Mouse (Mus musculus): ENCODE measurements at regions not wholly inside any gene's neighbourhood (a gene's known extent, or its start where the extent isn't known, plus 50 kb on each side); places are given as distances from the start of the nearest gene placed in this dataset.
"Not testable (repeated sequence)": the region's sequence is repeated elsewhere in the genome, so short reads cannot be mapped to it uniquely, and the experiment has no call there.

DNA sequence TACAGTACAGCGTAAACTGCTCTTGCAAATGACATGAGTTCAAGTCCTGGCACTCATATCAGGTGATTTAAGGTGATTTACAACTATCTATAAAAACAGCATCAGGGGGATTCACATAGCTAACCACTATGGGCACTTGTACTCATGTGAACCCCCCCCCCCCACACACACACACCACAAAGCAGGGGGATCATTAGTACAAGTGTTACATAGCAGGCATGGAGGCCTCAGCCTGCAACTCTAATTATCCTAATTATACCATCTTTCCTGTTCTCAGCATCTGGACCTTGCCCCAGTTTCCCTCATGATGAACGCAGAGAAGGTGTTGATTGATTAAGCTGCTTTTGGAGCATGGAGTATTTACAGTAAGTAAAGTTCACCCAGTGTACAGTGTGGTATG is 773.5 kb downstream of the Trib2 start:
- Histone ChIP-seq H3K9ac (ENCODE audit: insufficient read depth, low read depth) (no peak overlapping the region), H3K9me3 (replicated peaks; ENCODE audit: low read length) (no peaks in the 10 kb centered on the region), H3K4me1 (ENCODE audit: control insufficient read depth in 1 of 2, insufficient read depth in 2 of 2) (no peaks in the 10 kb centered on the region), H3K27me3 (replicated peaks) (no peaks in the 10 kb centered on the region), H3K4me3 (replicated peaks in 1 of 3; ENCODE audit: low read depth in 2 of 3, low read length in 2 of 3, poor library complexity in 1 of 3) (no peak overlapping the region), H3K36me3 (replicated peaks in 1 of 2; ENCODE audit: control insufficient read depth in 1 of 2, insufficient read depth in 1 of 2, low read length in 1 of 2) (no peaks in the 10 kb centered on the region), H3K4me2 (ENCODE audit: insufficient read depth, low read depth, poor library complexity, severe bottlenecking) (no peak overlapping the region), H3K27ac (ENCODE audit: insufficient read depth, low read depth) (no peak overlapping the region), H3K79me2 (replicated peaks; ENCODE audit: control insufficient read depth, extremely low read depth, insufficient read depth, poor library complexity, severe bottlenecking) (0 out of 2 replicates have a peak, but pooled peaks cover 2% of the 10 kb centered on the region)
- in situ Hi-C loops (cut with MboI; ENCODE audit: low pct_ligation_motif_present, low pct_unique_long_range_greater_than_20kb, low sequenced_read_pairs) (no loop called here), dilution Hi-C loops (cut with MboI; ENCODE audit: extremely low pct_ligation_motif_present, extremely low pct_unique_long_range_greater_than_20kb, low sequenced_read_pairs) (no loop called here)
- TF ChIP-seq ZC3H11A (IDR thresholded peaks at IDR 0.05; ENCODE audit: low read depth, low read length), result no peak
- TF ChIP-seq NRF1 (IDR thresholded peaks at IDR 0.05; ENCODE audit: low read depth, low read length), result no peak
- no peak for TF ChIP-seq GABPA (IDR thresholded peaks at IDR 0.05; ENCODE audit: insufficient replicate concordance, low read depth, low read length)
- no peak for TF ChIP-seq ZKSCAN1 (IDR thresholded peaks at IDR 0.05; ENCODE audit: borderline replicate concordance, low read depth, low read length)
- no peak for TF ChIP-seq ZNF384 (IDR thresholded peaks at IDR 0.05; ENCODE audit: low read depth, low read length)
- no peak for TF ChIP-seq JUN (IDR thresholded peaks at IDR 0.05; ENCODE audit: insufficient read depth, low read depth, low read length)
- no peak for TF ChIP-seq USF1 (IDR thresholded peaks at IDR 0.05; ENCODE audit: low read depth, low read length)
- DNase-seq (ENCODE audit: extremely low read depth), result no peak

DNA sequence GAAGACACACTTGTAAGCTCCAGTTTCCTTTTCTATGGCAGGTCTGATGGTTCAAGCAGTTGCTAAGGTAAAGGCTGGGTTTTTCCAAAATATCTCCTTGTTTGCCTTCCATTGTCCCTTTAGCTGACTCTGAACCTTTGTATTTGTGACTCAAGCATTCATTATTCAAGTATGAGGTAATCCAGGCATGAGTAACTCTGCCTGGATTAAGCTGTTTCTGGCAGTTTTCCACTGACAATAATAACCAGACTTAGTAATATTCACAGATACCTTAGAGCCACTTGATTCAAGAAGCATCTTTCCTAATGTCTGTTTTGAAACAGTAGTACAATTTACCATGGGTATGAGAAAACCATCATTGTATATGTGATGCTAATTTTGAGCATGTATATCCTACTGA is 805.6 kb downstream of the Trib2 start:
- no peak overlapping the region for H3K4me2 ChIP-seq (ENCODE audit: insufficient read depth, low read depth, poor library complexity, severe bottlenecking)
- no peaks in the 10 kb centered on the region for H3K27me3 ChIP-seq (replicated peaks)
- no peak overlapping the region for H3K9ac ChIP-seq (ENCODE audit: insufficient read depth, low read depth)
- H3K27ac ChIP-seq (ENCODE audit: insufficient read depth, low read depth), result no peak overlapping the region
- TF ChIP-seq CHD2 (IDR thresholded peaks at IDR 0.05; ENCODE audit: low read length), result no peak
- no peak for TF ChIP-seq ETS1 (conservative IDR thresholded peaks at IDR 0.05; ENCODE audit: low read depth, low read length)
- TF ChIP-seq EP300 (IDR thresholded peaks at IDR 0.05; ENCODE audit: low read length), result no peak
- TF ChIP-seq CTCF (conservative IDR thresholded peaks at IDR 0.05 in 1 of 2, IDR thresholded peaks at IDR 0.05 in 1 of 2; ENCODE audit: low read depth in 2 of 2, low read length in 2 of 2), result no peak
- no peak for TF ChIP-seq POLR2A (IDR thresholded peaks at IDR 0.05; ENCODE audit: low read depth, low read length)
- TF ChIP-seq ZMIZ1 (IDR thresholded peaks at IDR 0.05; ENCODE audit: low read depth, low read length), result no peak
- no peaks in the 10 kb centered on the region for H3K4me1 ChIP-seq (ENCODE audit: control insufficient read depth in 1 of 2, insufficient read depth in 2 of 2)
- in situ Hi-C loops (cut with MboI; ENCODE audit: low pct_ligation_motif_present, low pct_unique_long_range_greater_than_20kb, low sequenced_read_pairs) (no loop called here), dilution Hi-C loops (cut with MboI; ENCODE audit: extremely low pct_ligation_motif_present, extremely low pct_unique_long_range_greater_than_20kb, low sequenced_read_pairs) (no loop called here)
- H3K36me3 ChIP-seq (replicated peaks in 1 of 2; ENCODE audit: control insufficient read depth in 1 of 2, insufficient read depth in 1 of 2, low read length in 1 of 2), result no peaks in the 10 kb centered on the region
- no peaks in the 10 kb centered on the region for H3K9me3 ChIP-seq (replicated peaks; ENCODE audit: low read length)
- H3K79me2 ChIP-seq (replicated peaks; ENCODE audit: control insufficient read depth, extremely low read depth, insufficient read depth, poor library complexity, severe bottlenecking), result no peaks in the 10 kb centered on the region
- no peak overlapping the region for H3K4me3 ChIP-seq (replicated peaks in 1 of 3; ENCODE audit: low read depth in 2 of 3, low read length in 2 of 3, poor library complexity in 1 of 3)
- DNase-seq (ENCODE audit: extremely low read depth), result no peak

- H3K9ac ChIP-seq (ENCODE audit: insufficient read depth, low read depth); H3K4me1 ChIP-seq (ENCODE audit: control insufficient read depth in 1 of 2, insufficient read depth in 2 of 2); H3K4me3 ChIP-seq (replicated peaks in 1 of 3; ENCODE audit: low read depth in 2 of 3, low read length in 2 of 3, poor library complexity in 1 of 3); H3K27ac ChIP-seq (ENCODE audit: insufficient read depth, low read depth); H3K9me3 ChIP-seq (replicated peaks; ENCODE audit: low read length); H3K36me3 ChIP-seq (replicated peaks in 1 of 2; ENCODE audit: control insufficient read depth in 1 of 2, insufficient read depth in 1 of 2, low read length in 1 of 2); dilution Hi-C loops (cut with MboI; ENCODE audit: extremely low pct_ligation_motif_present, extremely low pct_unique_long_range_greater_than_20kb, low sequenced_read_pairs); H3K79me2 ChIP-seq (replicated peaks; ENCODE audit: control insufficient read depth, extremely low read depth, insufficient read depth, poor library complexity, severe bottlenecking); in situ Hi-C loops (cut with MboI; ENCODE audit: low pct_ligation_motif_present, low pct_unique_long_range_greater_than_20kb, low sequenced_read_pairs); H3K27me3 ChIP-seq (replicated peaks); DNase-seq (ENCODE audit: extremely low read depth); H3K4me2 ChIP-seq (ENCODE audit: insufficient read depth, low read depth, poor library complexity, severe bottlenecking): not testable (repeated sequence)
Observed at GRCm38 (mm10) chr12:15002401-15002800, 814.3 kb downstream of the Trib2 start.
